Mouse (Mus musculus) intestine, postnatal 0 days (tissue): Measurements from ENCODE around the gene Ap1s3. TPM values are rescaled to one million over a fixed set of nuclear protein-coding genes. Genes with fewer than 3 reads are reported as not detected.
A peak's percentile ranks its signal among the peaks of the same experiment; 100 is the strongest.

ENCODE experiments used
- ATAC-seq: fragments of 200-750 bp; cut with Nextera tagmentation; 2 replicates; pipeline ENCODE4 v1.8.0; 2017; ENCODE audit warnings: mild to moderate bottlenecking, moderate TSS enrichment, moderate library complexity
- H3K27ac ChIP-seq: fragments of 300-500 bp; sonication (generic); 2 replicates; pipeline ENCODE4 v1.5.1; 2014; ENCODE audit warnings: mild to moderate bottlenecking, low read depth, low read length, moderate library complexity
- H3K27me3 ChIP-seq: fragments of 300-500 bp; sonication (generic); replicated peaks from 2 replicates; pipeline ENCODE4 v1.6.1; 2014; ENCODE audit warnings: low read length, mixed read lengths; ENCODE audit not compliant: control insufficient read depth, insufficient read depth
- H3K36me3 ChIP-seq: fragments of 300-500 bp; sonication (generic); 2 replicates; pipeline ENCODE4 v1.6.1; 2014; ENCODE audit warnings: mild to moderate bottlenecking, moderate library complexity; ENCODE audit not compliant: control insufficient read depth, insufficient read depth
- H3K4me1 ChIP-seq: fragments of 300-500 bp; sonication (generic); replicated peaks from 2 replicates; pipeline ENCODE4 v1.6.1; 2014; ENCODE audit warnings: antibody characterized with exemption, low read length, mixed read lengths; ENCODE audit not compliant: control insufficient read depth, insufficient read depth
- H3K4me2 ChIP-seq: fragments of 300-500 bp; sonication (generic); replicated peaks from 2 replicates; pipeline ENCODE4 v1.6.1; 2014; ENCODE audit warnings: low read depth, mild to moderate bottlenecking, moderate library complexity
- H3K4me3 ChIP-seq: fragments of 300-500 bp; sonication (generic); 2 replicates; pipeline ENCODE4 v1.5.1; 2014; ENCODE audit warnings: low read depth, low read length
- H3K9ac ChIP-seq: fragments of 300-500 bp; sonication (generic); 2 replicates; pipeline ENCODE4 v1.6.1; 2014; ENCODE audit warnings: mild to moderate bottlenecking, low read depth, low read length
- H3K9me3 ChIP-seq: fragments of 300-500 bp; sonication (generic); 2 replicates; pipeline ENCODE4 v1.6.1; 2016; ENCODE audit warnings: mixed run types; ENCODE audit not compliant: control insufficient read depth
- CTCF ChIP-seq: sonication (generic); IDR thresholded peaks from 2 replicates; pipeline ENCODE4 v1.5.1; 2016; ENCODE audit warnings: low read depth, mild to moderate bottlenecking, control low read depth, antibody characterized with exemption, moderate library complexity
- WGBS: fragments of 180-500 bp; shearing (Covaris S2); extraction: QIAGEN DNeasy Blood & Tissue Kit; methylation state at CpG from one replicate; pipeline ENCODE4 v1.1.7; 2014; 5-methylcytosine and 5-hydroxymethylcytosine counted together
- polyA plus RNA-seq: library from polyadenylated mRNA; unstranded; fragments of >200 nt; fragmentation: Nextera tagmentation; extraction: Ambion mirVana; gene quantifications from 2 replicates; pipeline ENCODE4 v1.2.1, GENCODE M21; 2015

Ap1s3 gene
- polyA plus RNA-seq, 1 experiment from 2014 or later = 2.5 TPM

- H3K36me3 ChIP-seq = no peaks in the 10 kb centered on the region
- H3K9me3 ChIP-seq = no peaks in the 10 kb centered on the region
- TF ChIP-seq CTCF = no peak
- no peak for ATAC-seq
- no peaks in the 10 kb centered on the region for H3K4me1 ChIP-seq
- H3K9ac ChIP-seq = no peak overlapping the region
- no peak overlapping the region for H3K27ac ChIP-seq
- no peaks in the 10 kb centered on the region for H3K27me3 ChIP-seq
- no peak overlapping the region for H3K4me3 ChIP-seq
- 65% methylated on average over 4 of the region's 4 CpGs for WGBS
- no peak overlapping the region for H3K4me2 ChIP-seq
Observed at GRCm38 (mm10) chr1:79592721-79593277, 79.0 kb downstream of the Ap1s3 start.

- no peaks in the 10 kb centered on the region for H3K4me1 ChIP-seq
- WGBS = 75% methylated on average over 1 of the region's 1 CpGs
- H3K9me3 ChIP-seq = no peaks in the 10 kb centered on the region
- no peaks in the 10 kb centered on the region for H3K36me3 ChIP-seq
- no peak overlapping the region for H3K4me3 ChIP-seq
- no peak overlapping the region for H3K4me2 ChIP-seq
- H3K27me3 ChIP-seq = no peaks in the 10 kb centered on the region
- no peak for TF ChIP-seq CTCF
- no peak overlapping the region for H3K9ac ChIP-seq
- no peak for ATAC-seq
- no peak overlapping the region for H3K27ac ChIP-seq
Observed at GRCm38 (mm10) chr1:79591091-79591490, 80.7 kb downstream of the Ap1s3 start.

- no peak for ATAC-seq
- H3K9ac ChIP-seq = no peak overlapping the region
- no peak overlapping the region for H3K4me3 ChIP-seq
- 73% methylated on average over 4 of the region's 4 CpGs for WGBS
- H3K27me3 ChIP-seq = no peaks in the 10 kb centered on the region
- H3K27ac ChIP-seq = no peak overlapping the region
- no peaks in the 10 kb centered on the region for H3K4me1 ChIP-seq
- TF ChIP-seq CTCF = no peak
- H3K36me3 ChIP-seq = no peaks in the 10 kb centered on the region
- H3K4me2 ChIP-seq = no peak overlapping the region
- no peaks in the 10 kb centered on the region for H3K9me3 ChIP-seq
Observed at GRCm38 (mm10) chr1:79589971-79590763, 81.6 kb downstream of the Ap1s3 start.

GRCm38 (mm10) chr1:79589424-79589823, 82.3 kb downstream of the Ap1s3 start:
- H3K9me3 ChIP-seq = no peaks in the 10 kb centered on the region
- H3K9ac ChIP-seq = no peak overlapping the region
- no peak overlapping the region for H3K4me2 ChIP-seq
- H3K4me3 ChIP-seq = no peak overlapping the region
- ATAC-seq = no peak
- no peaks in the 10 kb centered on the region for H3K36me3 ChIP-seq
- no peaks in the 10 kb centered on the region for H3K4me1 ChIP-seq
- no peak overlapping the region for H3K27ac ChIP-seq
- WGBS = 61% methylated on average over 6 of the region's 6 CpGs
- H3K27me3 ChIP-seq = no peaks in the 10 kb centered on the region
- no peak for TF ChIP-seq CTCF

- no peaks in the 10 kb centered on the region; the same call in 1 of the 2 replicates for H3K4me1 ChIP-seq
- no peak overlapping the region for H3K9ac ChIP-seq
- H3K27ac ChIP-seq = no peak overlapping the region
- peak overlapping the region; percentile 27 for H3K4me3 ChIP-seq
- ATAC-seq = 0 out of 2 replicates have a peak, but pooled peaks have one; percentile 36
- H3K4me2 ChIP-seq = peak overlapping the region; percentile 58
- WGBS = 8% methylated on average over 15 of the region's 15 CpGs
- peaks cover 3% of the 10 kb centered on the region; the same call in 1 of the 2 replicates for H3K27me3 ChIP-seq
- no peaks in the 10 kb centered on the region for H3K9me3 ChIP-seq
- no peak for TF ChIP-seq CTCF
- no peaks in the 10 kb centered on the region for H3K36me3 ChIP-seq
Observed at GRCm38 (mm10) chr1:79581136-79581679, 90.6 kb downstream of the Ap1s3 start.

- 87% methylated on average over 3 of the region's 3 CpGs for WGBS
- H3K9me3 ChIP-seq = no peaks in the 10 kb centered on the region
- H3K9ac ChIP-seq = no peak overlapping the region
- H3K4me2 ChIP-seq = no peak overlapping the region
- no peaks in the 10 kb centered on the region for H3K36me3 ChIP-seq
- no peak for TF ChIP-seq CTCF
- no peak for ATAC-seq
- H3K4me3 ChIP-seq = no peak overlapping the region
- H3K27ac ChIP-seq = no peak overlapping the region
- no peaks in the 10 kb centered on the region; the same call in 1 of the 2 replicates for H3K27me3 ChIP-seq
- H3K4me1 ChIP-seq = no peaks in the 10 kb centered on the region; the same call in 1 of the 2 replicates
Observed at GRCm38 (mm10) chr1:79577357-79577756, 94.4 kb downstream of the Ap1s3 start.
